Mouse (Mus musculus) hindbrain, embryonic 11.5 days (tissue): ENCODE measurements at regions not wholly inside any gene's neighbourhood (a gene's known extent, or its start where the extent isn't known, plus 50 kb on each side); places are given as distances from the start of the nearest gene placed in this dataset.
A peak's percentile ranks its signal among the peaks of the same experiment; 100 is the strongest.

Experiments
- ATAC-seq: fragments of 200-750 bp; cut with Nextera tagmentation; 2 replicates; pipeline ENCODE4 v1.8.0; 2017; ENCODE audit warnings: mild to moderate bottlenecking, moderate TSS enrichment, moderate library complexity; ENCODE audit not compliant: low FRiP score
- DNase-seq: peaks from one replicate; pipeline ENCODE4 v3.0.0-alpha.2; 2015; ENCODE audit warnings: low spot score
- H3K27ac ChIP-seq: fragments of 300-500 bp; sonication (generic); 2 replicates; pipeline ENCODE4 v1.5.1; 2014; ENCODE audit warnings: mild to moderate bottlenecking, low read depth, low read length
- H3K27me3 ChIP-seq: fragments of 300-500 bp; sonication (generic); 2 replicates; pipeline ENCODE4 v1.6.1; 2014; ENCODE audit warnings: mild to moderate bottlenecking, low read length, moderate library complexity, mixed read lengths; ENCODE audit not compliant: control insufficient read depth, insufficient read depth
- H3K36me3 ChIP-seq: fragments of 300-500 bp; sonication (generic); 2 replicates; pipeline ENCODE4 v1.6.1; 2014; ENCODE audit warnings: mild to moderate bottlenecking, low read length, moderate library complexity, mixed read lengths; ENCODE audit not compliant: control insufficient read depth, insufficient read depth
- H3K4me1 ChIP-seq: fragments of 300-500 bp; sonication (generic); replicated peaks from 2 replicates; pipeline ENCODE4 v1.6.1; 2014; ENCODE audit warnings: low read length, mixed read lengths; ENCODE audit not compliant: control insufficient read depth, insufficient read depth
- H3K4me2 ChIP-seq: fragments of 300-500 bp; sonication (generic); replicated peaks from 2 replicates; pipeline ENCODE4 v1.6.1; 2014; ENCODE audit warnings: mild to moderate bottlenecking, low read depth, low read length
- H3K4me3 ChIP-seq: fragments of 300-500 bp; sonication (generic); 2 replicates; pipeline ENCODE4 v1.5.1; 2014; ENCODE audit warnings: low read depth, low read length
- H3K9ac ChIP-seq: fragments of 300-500 bp; sonication (generic); 2 replicates; pipeline ENCODE4 v1.6.1; 2014; ENCODE audit warnings: low read depth, low read length
- H3K9me3 ChIP-seq: fragments of 300-500 bp; sonication (generic); 2 replicates; pipeline ENCODE4 v1.6.1; 2016; ENCODE audit warnings: low read length; ENCODE audit not compliant: control insufficient read depth
- WGBS: fragments of 180-500 bp; shearing (Covaris S2); extraction: QIAGEN DNeasy Blood & Tissue Kit; methylation state at CpG from one replicate; pipeline ENCODE4 v1.1.7; 2014; 5-methylcytosine and 5-hydroxymethylcytosine counted together

DNA sequence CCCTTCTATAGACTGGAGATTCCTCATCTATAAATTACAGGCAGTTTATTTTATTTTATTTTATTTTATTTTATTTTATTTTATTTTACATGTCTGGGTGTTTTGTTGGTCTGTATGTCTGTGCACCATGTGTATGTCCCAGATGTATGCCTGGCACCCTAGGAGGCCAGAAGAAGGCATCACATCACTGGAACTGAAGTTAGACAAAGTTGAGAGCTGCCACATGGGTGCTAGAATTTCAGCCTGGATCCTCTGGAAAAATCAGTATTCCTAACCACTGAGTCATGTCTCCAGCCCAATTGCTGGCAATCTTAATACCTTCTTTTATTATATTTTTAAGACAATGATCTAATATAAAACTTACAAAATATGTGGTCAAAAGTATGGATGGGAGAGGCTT is 190.0 kb upstream of the Veph1 start:
- H3K27me3 ChIP-seq = no peaks in the 10 kb centered on the region

GRCm38 (mm10) chr3:66486184-66486583 is 189.5 kb upstream of the Veph1 start:
- WGBS = 91% methylated on average over 1 of the region's 1 CpGs
- Histone ChIP-seq H3K9ac (no peak overlapping the region), H3K9me3 (no peaks in the 10 kb centered on the region), H3K4me2 (no peak overlapping the region), H3K27me3 (no peaks in the 10 kb centered on the region), H3K4me3 (no peak overlapping the region), H3K36me3 (no peaks in the 10 kb centered on the region), H3K27ac (no peak overlapping the region), H3K4me1 (no peaks in the 10 kb centered on the region)
- ATAC-seq = no peak
- DNase-seq = no peak

More for the DNA sequence above, 190.0 kb upstream of the Veph1 start:
- ATAC-seq = no peak
- no peak for DNase-seq
- Histone ChIP-seq H3K4me2 (no peak overlapping the region), H3K9ac (no peak overlapping the region), H3K36me3 (no peaks in the 10 kb centered on the region), H3K4me1 (no peaks in the 10 kb centered on the region), H3K9me3 (no peaks in the 10 kb centered on the region), H3K27ac (no peak overlapping the region), H3K4me3 (no peak overlapping the region)

DNA sequence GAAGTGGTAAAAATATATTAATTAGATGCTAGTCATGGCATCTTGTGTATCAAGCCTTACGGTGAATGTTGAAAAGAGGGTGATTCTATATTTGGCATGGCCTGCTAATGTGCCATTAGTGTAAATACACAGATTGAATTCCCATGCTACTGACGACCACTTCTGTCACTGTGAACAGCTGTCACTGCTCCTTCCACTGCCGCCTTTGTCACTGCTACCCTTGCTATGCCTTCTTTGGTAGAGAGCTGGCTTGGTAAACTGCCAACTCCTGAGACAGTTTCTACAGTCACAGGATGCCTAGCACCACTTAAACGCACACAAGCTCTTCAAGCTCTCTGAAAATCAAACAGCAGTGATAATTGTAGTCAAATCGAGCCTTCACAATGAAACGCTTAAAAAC is 184.1 kb upstream of the Veph1 start:
- 83% methylated on average over 6 of the region's 6 CpGs for WGBS
- Histone ChIP-seq H3K4me3 (no peak overlapping the region), H3K27ac (no peak overlapping the region), H3K4me2 (no peak overlapping the region), H3K9me3 (no peaks in the 10 kb centered on the region), H3K27me3 (no peaks in the 10 kb centered on the region), H3K9ac (no peak overlapping the region), H3K36me3 (no peaks in the 10 kb centered on the region), H3K4me1 (no peaks in the 10 kb centered on the region)
- no peak for DNase-seq
- ATAC-seq = no peak

DNA sequence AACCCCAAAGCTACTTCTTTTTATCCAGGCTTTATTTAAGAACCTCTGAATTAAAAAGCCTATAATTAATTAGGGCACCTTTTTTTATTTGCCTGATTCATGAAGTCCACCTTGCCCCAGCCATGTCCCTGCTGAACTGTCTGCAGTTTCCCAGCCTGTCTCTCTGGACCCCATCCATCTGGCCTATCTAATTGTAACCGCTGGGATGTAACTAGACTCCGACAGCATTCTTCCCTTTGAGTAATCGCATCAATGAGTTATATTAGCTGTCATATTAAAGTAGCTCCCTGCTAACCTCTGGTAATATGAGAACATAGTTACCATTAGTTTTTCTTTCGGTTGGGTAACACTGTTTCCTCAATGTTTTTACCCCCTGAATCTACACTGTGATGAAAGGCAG is 182.6 kb upstream of the Veph1 start:
- ATAC-seq (no peak), DNase-seq (peak; percentile 3)
- Histone ChIP-seq H3K4me3 (no peak overlapping the region), H3K36me3 (no peaks in the 10 kb centered on the region), H3K4me1 (no peaks in the 10 kb centered on the region), H3K9ac (no peak overlapping the region), H3K27me3 (no peaks in the 10 kb centered on the region), H3K9me3 (no peaks in the 10 kb centered on the region), H3K4me2 (no peak overlapping the region), H3K27ac (no peak overlapping the region)
- WGBS = 50% methylated on average over 4 of the region's 4 CpGs

DNA sequence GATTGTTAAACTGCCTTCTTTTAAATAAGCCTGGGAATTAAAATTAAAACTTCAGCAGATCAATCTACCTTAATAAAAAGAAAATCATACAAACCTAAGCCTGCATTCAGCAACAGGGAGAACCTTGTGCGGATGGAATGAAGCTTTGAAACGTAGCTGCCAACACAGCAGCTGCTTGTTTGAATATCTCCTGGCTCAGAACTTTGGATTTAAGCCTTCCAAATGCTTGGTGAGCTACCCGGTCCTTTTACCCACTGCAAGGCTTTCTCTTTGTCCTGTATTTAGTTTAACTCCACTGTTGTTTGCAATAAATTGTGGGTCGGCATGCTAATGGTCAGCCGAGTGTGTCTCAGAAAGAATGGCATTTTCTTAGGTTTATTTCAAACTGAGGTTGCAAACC is 169.7 kb upstream of the Veph1 start:
- no peaks in the 10 kb centered on the region for H3K4me1 ChIP-seq
- no peaks in the 10 kb centered on the region for H3K36me3 ChIP-seq
- no peak overlapping the region for H3K4me2 ChIP-seq
- H3K27ac ChIP-seq = no peak overlapping the region
- DNase-seq = no peak
- H3K9me3 ChIP-seq = no peaks in the 10 kb centered on the region
- no peak for ATAC-seq
- no peak overlapping the region for H3K9ac ChIP-seq
- no peak overlapping the region for H3K4me3 ChIP-seq
- H3K27me3 ChIP-seq = no peaks in the 10 kb centered on the region
- 83% methylated on average over 5 of the region's 5 CpGs for WGBS

GRCm38 (mm10) chr3:66465371-66465770 is 168.7 kb upstream of the Veph1 start:
- ATAC-seq (no peak), DNase-seq (no peak)
- Histone ChIP-seq H3K36me3 (no peaks in the 10 kb centered on the region), H3K9me3 (no peaks in the 10 kb centered on the region), H3K27me3 (no peaks in the 10 kb centered on the region), H3K4me1 (no peaks in the 10 kb centered on the region), H3K9ac (no peak overlapping the region), H3K4me2 (no peak overlapping the region), H3K27ac (no peak overlapping the region), H3K4me3 (no peak overlapping the region)
- WGBS = 86% methylated on average over 1 of the region's 1 CpGs

GRCm38 (mm10) chr3:66462341-66462740 is 165.7 kb upstream of the Veph1 start:
- 96% methylated on average over 1 of the region's 1 CpGs for WGBS
- Histone ChIP-seq H3K4me3 (no peak overlapping the region), H3K4me1 (no peaks in the 10 kb centered on the region), H3K27ac (no peak overlapping the region), H3K9ac (no peak overlapping the region), H3K4me2 (no peak overlapping the region), H3K27me3 (no peaks in the 10 kb centered on the region), H3K36me3 (no peaks in the 10 kb centered on the region), H3K9me3 (no peaks in the 10 kb centered on the region)
- DNase-seq = no peak
- no peak for ATAC-seq

DNA sequence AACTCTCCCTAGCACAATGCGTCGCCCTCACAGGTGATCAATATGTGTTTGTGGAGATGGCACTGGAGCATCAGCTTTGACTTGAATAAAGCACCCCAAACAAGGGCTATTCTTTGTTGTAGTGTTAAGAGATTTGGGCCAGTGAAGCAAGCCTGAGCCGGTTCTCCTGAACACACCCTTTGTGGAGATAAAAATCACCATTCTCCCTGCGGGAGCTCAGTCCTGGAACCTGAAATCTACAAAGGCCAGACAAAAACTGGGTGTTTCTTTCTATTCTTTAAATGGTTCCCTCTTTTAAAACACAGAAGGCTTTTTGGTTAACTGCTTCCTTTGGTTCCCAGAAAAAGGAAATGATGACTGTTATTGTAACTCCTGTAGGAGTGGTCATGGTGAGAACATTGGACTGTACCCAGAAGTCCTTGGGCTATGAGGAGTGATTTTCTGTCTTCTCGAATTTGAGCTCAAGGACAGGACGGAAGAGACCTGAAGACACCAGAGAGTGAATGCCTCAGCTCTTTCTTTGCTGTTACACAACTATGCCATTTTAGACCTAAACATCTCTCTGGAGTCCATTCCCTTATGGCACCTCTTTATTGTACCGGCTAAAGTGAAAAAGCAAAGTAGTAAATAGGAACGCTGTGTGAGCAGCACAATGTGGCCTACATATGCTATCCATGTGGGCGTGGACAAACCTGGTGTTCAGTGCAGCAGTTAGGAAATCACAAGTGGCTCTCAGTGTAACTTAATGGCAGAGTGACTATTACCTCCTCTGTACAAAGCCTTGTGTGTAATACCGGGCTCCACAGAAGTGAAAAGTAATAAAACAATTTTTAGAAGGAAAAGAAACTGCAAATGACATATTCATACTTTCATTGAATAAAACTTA is 149.9 kb upstream of the Veph1 start:
- Histone ChIP-seq H3K27ac (no peak overlapping the region), H3K36me3 (no peaks in the 10 kb centered on the region), H3K9ac (no peak overlapping the region), H3K4me2 (no peak overlapping the region), H3K4me3 (no peak overlapping the region), H3K4me1 (no peaks in the 10 kb centered on the region), H3K9me3 (no peaks in the 10 kb centered on the region), H3K27me3 (no peaks in the 10 kb centered on the region)
- DNase-seq (no peak), ATAC-seq (no peak)
- WGBS = 87% methylated on average over 10 of the region's 10 CpGs

DNA sequence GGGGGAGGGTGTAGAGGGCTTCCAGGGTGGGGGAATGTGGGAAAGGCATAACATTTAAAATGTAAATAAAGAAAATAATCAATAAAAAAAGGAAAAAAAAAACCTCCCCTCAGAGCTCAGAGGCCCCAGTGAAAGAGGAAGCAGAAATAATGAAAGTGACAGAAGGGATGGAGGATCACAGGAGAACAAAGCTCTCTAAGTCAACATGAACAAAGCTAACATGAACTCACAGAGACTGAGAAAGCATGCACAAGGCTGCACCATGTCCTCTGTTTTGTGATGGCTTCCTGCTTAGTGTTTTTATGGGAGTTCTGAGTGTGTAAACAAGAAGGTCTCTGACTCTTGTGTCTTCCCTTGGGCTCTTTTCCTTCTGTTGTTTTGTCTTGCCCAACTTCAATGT is 136.6 kb upstream of the Veph1 start:
- DNase-seq (no peak), ATAC-seq (no peak)
- Histone ChIP-seq H3K36me3 (no peaks in the 10 kb centered on the region), H3K9me3 (no peaks in the 10 kb centered on the region), H3K27me3 (no peaks in the 10 kb centered on the region), H3K4me1 (no peaks in the 10 kb centered on the region), H3K4me3 (no peak overlapping the region), H3K4me2 (no peak overlapping the region), H3K9ac (no peak overlapping the region), H3K27ac (no peak overlapping the region)
